Mouse (Mus musculus) layer of hippocampus, adult 2 months (tissue): ENCODE measurements around the gene 1190005I06Rik. TPM values are rescaled to one million over a fixed set of nuclear protein-coding genes. Genes with fewer than 3 reads are reported as not detected.
A peak's percentile ranks its signal among the peaks of the same experiment; 100 is the strongest.

Experiments
- DNase-seq, 2 experiments: peaks; one replicate each; pipeline ENCODE4 v3.0.0; 2022; ENCODE audit warnings: low spot score in 2 of 2
- H3K27ac ChIP-seq: fragments of 200-600 bp; 2 replicates; pipeline ENCODE4 v1.8.1; 2022
- H3K4me3 ChIP-seq: fragments of 200-600 bp; 2 replicates; pipeline ENCODE4 v1.8.1; 2022; ENCODE audit warnings: mild to moderate bottlenecking
- CTCF ChIP-seq: fragments of 200-600 bp; conservative IDR thresholded peaks from 2 replicates; pipeline ENCODE4 v1.8.1; 2022; ENCODE audit warnings: antibody characterized with exemption, mild to moderate bottlenecking, moderate library complexity
- total RNA-seq, 2 experiments: library from RNA; stranded (reverse); gene quantifications; 2 replicates each; pipeline ENCODE4 v1.2.3; 2021

Gene 1190005I06Rik
- total RNA-seq, 2 experiments from 2014 or later: 14.0 to 15.6 TPM

GRCm38 (mm10) chr8:120664566-120664965 lies 17.1 kb upstream of the 1190005I06Rik start:
- peak overlapping the region; percentile 97 for H3K27ac ChIP-seq
- DNase-seq: peak in 1 of 2 experiments; percentile 28
- H3K4me3 ChIP-seq: peak overlapping the region; percentile 100; the same call in 1 of the 2 replicates
- TF ChIP-seq CTCF: no peak

- Histone ChIP-seq H3K4me3 (no peak overlapping the region), H3K27ac (peak overlapping the region; percentile 72)
- no peak for DNase-seq
- TF ChIP-seq CTCF: no peak
Observed at GRCm38 (mm10) chr8:120657415-120657814, 10.0 kb upstream of the 1190005I06Rik start.

DNA sequence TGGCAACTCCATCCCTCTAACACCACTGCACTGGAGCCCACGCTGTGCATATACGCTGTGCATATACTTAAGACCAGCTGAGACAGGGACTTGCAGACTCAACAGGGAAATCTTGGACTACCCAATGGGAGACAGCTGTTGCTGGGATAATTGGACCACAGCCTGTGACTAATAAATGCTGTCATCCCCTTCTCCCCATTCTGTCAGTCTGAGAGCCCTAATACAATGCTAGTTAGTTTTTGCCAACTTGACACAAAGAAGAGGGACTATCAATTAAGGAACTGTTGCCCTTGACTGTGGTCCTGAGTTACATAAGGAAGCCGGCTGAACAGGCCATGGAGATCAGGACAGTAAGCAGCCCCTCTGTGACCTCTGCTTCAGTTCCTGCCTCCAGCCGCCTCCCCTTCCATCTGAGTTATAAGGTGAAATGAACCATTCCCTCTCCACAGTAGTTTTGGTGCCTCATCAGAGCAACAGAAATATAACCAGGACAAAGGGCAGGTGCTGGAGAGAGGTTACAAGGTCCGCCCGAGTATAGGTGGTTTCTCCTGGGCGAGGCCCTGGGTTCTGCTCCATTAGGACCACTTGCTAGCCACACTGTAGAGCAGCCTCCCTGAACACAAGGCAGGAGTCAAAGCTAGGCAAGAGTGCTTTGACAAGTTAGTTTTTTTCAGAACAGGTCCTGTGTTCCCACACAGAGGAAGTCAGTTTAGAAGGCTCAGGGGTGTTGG lies 9.1 kb upstream of the 1190005I06Rik start:
- no peak for TF ChIP-seq CTCF
- Histone ChIP-seq H3K27ac (peak overlapping the region; percentile 72), H3K4me3 (no peak overlapping the region)
- no peak for DNase-seq

DNA sequence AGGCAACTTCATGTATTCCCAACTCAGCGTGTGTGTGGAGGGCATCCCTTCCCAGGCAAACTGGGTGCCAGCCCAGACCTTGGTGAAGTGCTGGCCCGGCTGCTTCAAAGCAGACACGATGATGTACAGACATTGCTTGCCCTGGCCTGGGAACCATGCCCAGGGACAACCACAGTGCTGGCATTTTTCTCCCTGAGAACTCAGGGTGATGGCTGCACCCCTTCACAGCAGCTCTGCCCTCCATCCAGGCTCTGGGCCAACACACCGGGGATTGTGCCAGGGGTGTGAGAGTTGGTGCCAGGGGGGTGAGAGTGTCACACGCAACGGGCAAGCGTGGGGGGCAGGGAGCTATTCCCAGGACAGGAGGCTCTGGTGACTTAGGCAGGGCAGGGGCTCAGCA lies 2.8 kb downstream of the 1190005I06Rik start:
- H3K27ac ChIP-seq: peak overlapping the region; percentile 75
- no peak overlapping the region for H3K4me3 ChIP-seq
- peak; percentile 81 to 82 for DNase-seq
- TF ChIP-seq CTCF: no peak

DNA sequence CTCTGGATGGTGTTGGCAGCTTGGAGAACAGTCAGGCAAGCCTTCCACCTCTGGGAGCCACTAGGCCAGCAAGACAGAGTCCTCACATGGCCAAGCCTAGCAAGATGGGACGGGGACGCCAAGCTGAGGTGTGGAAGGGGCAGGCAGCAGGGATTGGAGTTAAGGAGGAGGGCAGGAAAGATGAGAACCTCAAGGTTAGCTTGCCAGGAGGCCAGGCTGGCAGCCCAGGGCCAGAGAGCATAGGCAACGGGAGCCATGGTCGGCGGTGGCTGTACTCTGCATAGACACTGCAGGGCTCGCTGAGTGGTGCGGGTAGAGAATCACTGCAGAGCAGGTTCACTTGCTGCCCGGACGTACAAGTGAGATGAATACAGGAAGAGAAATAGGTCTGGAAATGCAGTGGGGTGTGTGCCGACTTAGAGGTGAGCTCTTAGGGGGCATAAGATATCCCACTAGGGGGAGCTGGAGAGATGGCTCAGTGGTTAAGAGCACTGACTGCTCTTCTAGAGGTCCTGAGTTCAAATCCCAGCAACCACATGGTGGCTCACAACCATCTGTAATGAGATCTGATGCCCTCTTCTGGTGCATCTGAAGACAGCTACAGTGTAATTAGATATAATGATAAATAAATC lies 5.3 kb downstream of the 1190005I06Rik start:
- H3K4me3 ChIP-seq: no peak overlapping the region
- TF ChIP-seq CTCF: peak; percentile 32
- H3K27ac ChIP-seq: no peak overlapping the region
- no peak for DNase-seq

DNA sequence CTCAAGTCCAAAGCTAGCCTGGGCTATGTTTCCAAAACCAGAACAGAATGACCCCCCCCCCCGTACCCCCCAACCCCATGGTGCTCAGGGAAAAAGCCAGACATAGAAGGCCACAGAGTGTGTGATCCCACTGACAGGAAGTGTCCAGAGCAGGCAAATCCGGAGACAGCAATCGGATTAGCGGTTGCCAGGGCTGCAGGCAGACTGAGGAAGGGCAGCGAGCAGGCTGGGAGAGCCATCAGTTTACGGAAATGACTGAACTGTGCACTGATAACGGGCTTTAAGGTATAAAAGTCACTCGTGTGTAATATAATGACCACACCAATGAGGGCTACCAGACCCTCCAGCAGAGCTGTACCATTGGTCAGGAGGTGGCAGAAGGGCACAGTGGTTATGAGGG lies 6.2 kb downstream of the 1190005I06Rik start:
- no peak overlapping the region for H3K27ac ChIP-seq
- no peak overlapping the region for H3K4me3 ChIP-seq
- no peak for TF ChIP-seq CTCF
- no peak for DNase-seq

DNA sequence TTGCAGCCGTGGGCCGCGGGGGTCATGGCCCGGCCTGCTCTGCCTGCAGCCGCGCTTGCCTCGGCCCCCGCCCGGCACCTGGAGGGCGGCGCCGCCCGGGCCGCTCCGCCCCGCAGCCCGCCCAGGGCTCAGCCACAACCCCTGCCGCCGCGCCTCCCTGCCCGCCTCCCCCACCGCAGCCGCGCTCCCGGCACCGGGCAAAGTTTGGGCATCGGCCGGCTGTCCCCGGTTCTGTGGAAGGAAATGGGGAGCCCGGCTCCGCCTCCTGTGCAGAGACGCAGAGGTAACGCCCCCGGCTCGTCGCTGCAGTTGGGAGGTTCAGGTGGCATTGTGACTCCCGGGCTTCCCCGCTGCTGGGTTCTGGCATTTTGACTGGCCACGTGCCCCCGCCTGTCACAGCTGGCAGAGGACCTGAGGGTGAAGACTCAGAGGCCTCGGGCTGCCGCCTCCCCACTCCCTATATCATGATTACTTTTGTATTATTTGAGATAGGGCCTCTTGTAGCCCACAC lies 13.0 kb downstream of the 1190005I06Rik start:
- no peak for TF ChIP-seq CTCF
- peak overlapping the region; percentile 66 for H3K4me3 ChIP-seq
- H3K27ac ChIP-seq: peak overlapping the region; percentile 82
- DNase-seq: peak; percentile 46

GRCm38 (mm10) chr8:120633665-120634271 lies 13.7 kb downstream of the 1190005I06Rik start:
- peak overlapping the region; percentile 82 for H3K27ac ChIP-seq
- TF ChIP-seq CTCF: no peak
- H3K4me3 ChIP-seq: peak overlapping the region; percentile 66
- DNase-seq: no peak

- no peak for TF ChIP-seq CTCF
- DNase-seq: no peak
- H3K27ac ChIP-seq: peak overlapping the region; percentile 82
Observed at GRCm38 (mm10) chr8:120632969-120633664, 14.3 kb downstream of the 1190005I06Rik start.

GRCm38 (mm10) chr8:120631441-120632375 lies 15.7 kb downstream of the 1190005I06Rik start:
- Histone ChIP-seq H3K27ac (peak overlapping the region; percentile 78), H3K4me3 (no peak overlapping the region)
- no peak for TF ChIP-seq CTCF
- DNase-seq: peak in 1 of 2 experiments; percentile 38

More at GRCm38 (mm10) chr8:120632969-120633664, 14.3 kb downstream of the 1190005I06Rik start:
- H3K4me3 ChIP-seq: peak overlapping the region; percentile 66

DNA sequence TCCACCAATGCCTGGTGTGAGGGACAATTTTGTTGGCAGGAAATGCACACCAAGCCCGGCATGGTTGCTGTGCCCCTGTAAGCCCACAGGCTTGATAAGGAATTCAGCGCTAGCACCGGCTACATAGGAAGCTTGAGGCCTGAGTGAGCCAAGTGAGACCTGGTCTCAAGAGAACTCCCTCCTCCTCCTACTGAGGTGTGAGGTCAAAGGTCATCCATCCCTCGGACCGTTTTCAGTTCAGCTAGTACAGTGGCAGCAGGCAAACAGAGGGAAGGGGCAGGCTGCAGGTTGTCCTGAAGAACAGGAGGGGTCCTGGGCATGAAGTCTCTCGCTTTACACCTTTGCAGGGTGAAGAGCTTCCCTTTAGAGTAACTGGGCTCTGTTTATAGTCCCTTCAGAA lies 16.6 kb downstream of the 1190005I06Rik start:
- Histone ChIP-seq H3K27ac (peak overlapping the region; percentile 78), H3K4me3 (no peak overlapping the region)
- DNase-seq: no peak
- no peak for TF ChIP-seq CTCF
